Mouse (Mus musculus) cortical plate, adult 2 months (tissue): Measurements from ENCODE around the gene Ezh2. TPM values are rescaled to one million over a fixed set of nuclear protein-coding genes. Genes with fewer than 3 reads are reported as not detected.
"Not testable (repeated sequence)": the region's sequence is repeated elsewhere in the genome, so short reads cannot be mapped to it uniquely, and the experiment has no call there.

Source experiments
- H3K27ac ChIP-seq: fragments of 200-500 bp; 2 replicates; pipeline ENCODE4 v1.5.1; 2012; ENCODE audit warnings: low read length, control low read depth, inconsistent platforms; ENCODE audit not compliant: insufficient read depth
- H3K4me1 ChIP-seq: fragments of 200-500 bp; 2 replicates; pipeline ENCODE4 v1.6.1; 2011; ENCODE audit warnings: low read length; ENCODE audit not compliant: control insufficient read depth, insufficient read depth
- H3K4me3 ChIP-seq: fragments of 200-500 bp; 2 replicates; pipeline ENCODE4 v1.5.1; 2011; ENCODE audit warnings: mild to moderate bottlenecking, low read length, control low read depth; ENCODE audit not compliant: insufficient read depth
- CTCF ChIP-seq: fragments of 200-500 bp; IDR thresholded peaks from 2 replicates; pipeline ENCODE4 v1.5.1; 2011; ENCODE audit warnings: mild to moderate bottlenecking, control low read depth, low read length; ENCODE audit not compliant: insufficient read depth; ENCODE audit errors: extremely low read depth
- POLR2A ChIP-seq: fragments of 200-500 bp; IDR thresholded peaks from 2 replicates; pipeline ENCODE4 v1.6.1; 2011; ENCODE audit warnings: mild to moderate bottlenecking, low read length, control low read depth; ENCODE audit not compliant: insufficient read depth; ENCODE audit errors: extremely low read depth
- polyA plus RNA-seq: library from polyadenylated mRNA; depleted of rRNA; stranded (reverse); fragments of >200 nt; gene quantifications from 2 replicates; pipeline ENCODE4 v1.2.3, GENCODE M21; 2012

Gene Ezh2
- polyA plus RNA-seq, 1 experiment: 16.3 TPM

DNA sequence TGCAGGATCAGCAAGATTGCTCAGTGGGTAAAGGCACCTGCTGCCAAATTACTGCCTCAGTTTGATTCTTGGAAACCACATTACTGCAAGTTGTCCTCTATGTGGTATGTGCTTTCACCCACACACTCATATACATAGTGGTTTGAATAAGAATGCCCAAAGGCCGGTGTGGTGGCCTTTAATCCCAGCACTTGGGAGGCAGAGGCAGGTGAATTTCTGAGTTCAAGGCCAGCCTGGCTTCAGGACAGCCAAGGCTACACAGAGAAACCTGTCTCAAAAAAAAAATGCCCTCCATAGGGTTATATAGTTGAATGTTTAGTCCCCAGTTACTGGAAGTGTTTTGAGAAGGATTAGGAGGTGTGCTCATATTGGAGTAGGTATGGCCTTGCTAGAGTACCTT, 6.8 kb upstream of the Ezh2 start:
- Histone ChIP-seq H3K4me3 (no peak overlapping the region), H3K27ac (no peak overlapping the region), H3K4me1 (no peaks in the 10 kb centered on the region)
- TF ChIP-seq CTCF (no peak), POLR2A (no peak)

DNA sequence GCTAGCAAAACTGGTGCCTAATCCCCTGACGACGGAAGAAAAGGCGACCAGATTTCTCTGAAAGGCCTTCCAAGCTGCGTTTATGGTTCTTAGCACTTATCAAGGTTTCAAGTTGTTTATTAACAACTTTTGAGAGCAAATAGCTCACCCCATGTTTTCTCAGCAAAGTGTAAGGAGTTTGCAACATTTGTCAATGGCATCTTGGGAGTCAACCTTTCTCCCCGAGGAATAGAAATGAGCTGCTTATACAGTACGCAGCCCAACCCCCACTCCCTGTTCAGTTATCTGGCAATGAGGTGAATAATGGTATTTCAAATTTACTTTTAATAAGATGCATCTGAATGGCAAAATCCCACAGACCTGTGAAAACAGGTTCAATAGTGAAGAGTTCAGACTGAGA, 555 bp upstream of the Ezh2 start:
- H3K4me3 ChIP-seq: peak overlapping the region; percentile 50
- no peaks in the 10 kb centered on the region for H3K4me1 ChIP-seq
- TF ChIP-seq CTCF: no peak
- TF ChIP-seq POLR2A: no peak
- H3K27ac ChIP-seq: no peak overlapping the region

DNA sequence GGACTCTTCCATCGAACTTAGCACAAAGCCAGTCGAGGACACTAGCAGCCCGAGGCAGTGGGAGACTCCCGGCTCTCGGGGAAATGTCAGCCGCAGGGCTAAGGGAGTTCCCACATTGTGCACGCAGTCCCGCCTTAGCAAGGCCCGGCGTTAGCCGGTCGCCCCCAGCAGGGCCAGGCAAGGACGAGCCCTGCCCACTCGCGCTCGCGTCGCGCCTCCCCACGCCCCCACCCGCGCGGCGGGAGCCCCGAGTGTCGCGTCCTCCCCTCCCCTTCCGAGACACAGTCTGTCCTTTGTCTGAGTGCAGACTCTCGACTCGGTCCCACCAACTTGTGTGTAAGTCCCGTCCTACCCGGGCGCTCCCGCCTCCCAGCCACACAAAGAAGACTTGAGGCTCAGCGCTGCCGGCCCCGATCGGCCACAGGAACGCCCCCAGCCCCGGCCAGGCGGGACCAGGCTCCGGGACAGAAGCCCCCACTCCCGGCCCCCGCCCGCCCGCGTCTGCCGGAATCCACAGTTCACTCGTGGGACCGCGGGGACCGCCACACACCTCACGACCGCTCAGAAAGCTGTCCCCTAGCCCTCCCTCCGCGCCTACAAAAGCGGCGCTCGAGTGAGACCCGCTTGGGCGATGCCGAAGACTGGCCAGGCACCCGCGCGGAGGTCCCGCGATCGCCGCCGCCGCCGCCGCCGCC, 853 bp downstream of the Ezh2 start:
- Histone ChIP-seq H3K4me1 (no peaks in the 10 kb centered on the region), H3K4me3 (peak overlapping the region; percentile 50), H3K27ac (no peak overlapping the region)
- TF ChIP-seq CTCF: no peak
- TF ChIP-seq POLR2A: no peak

DNA sequence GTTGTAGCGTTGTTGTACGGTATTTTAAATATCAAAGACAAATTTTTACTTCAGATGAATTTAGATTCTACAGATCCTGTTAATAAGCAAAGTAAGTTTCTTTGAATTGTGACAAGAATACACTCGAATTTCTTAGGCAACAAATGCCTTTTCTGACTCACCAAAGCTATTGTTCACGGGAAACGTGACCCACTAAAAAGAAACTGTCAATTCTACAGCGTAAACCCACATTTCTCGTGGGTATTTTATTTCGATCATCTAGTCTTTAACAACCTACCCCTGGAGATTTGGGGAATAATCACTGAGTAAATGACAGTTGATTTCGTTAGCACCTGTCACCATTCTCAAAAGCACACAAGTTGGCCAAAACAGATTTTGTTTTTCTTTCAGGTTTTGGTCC, 1.6 kb downstream of the Ezh2 start:
- Histone ChIP-seq H3K4me1 (no peaks in the 10 kb centered on the region), H3K4me3 (peak overlapping the region; percentile 50), H3K27ac (0 out of 2 replicates have a peak overlapping the region, but pooled peaks have one; percentile 59)
- TF ChIP-seq POLR2A: no peak
- TF ChIP-seq CTCF: no peak

DNA sequence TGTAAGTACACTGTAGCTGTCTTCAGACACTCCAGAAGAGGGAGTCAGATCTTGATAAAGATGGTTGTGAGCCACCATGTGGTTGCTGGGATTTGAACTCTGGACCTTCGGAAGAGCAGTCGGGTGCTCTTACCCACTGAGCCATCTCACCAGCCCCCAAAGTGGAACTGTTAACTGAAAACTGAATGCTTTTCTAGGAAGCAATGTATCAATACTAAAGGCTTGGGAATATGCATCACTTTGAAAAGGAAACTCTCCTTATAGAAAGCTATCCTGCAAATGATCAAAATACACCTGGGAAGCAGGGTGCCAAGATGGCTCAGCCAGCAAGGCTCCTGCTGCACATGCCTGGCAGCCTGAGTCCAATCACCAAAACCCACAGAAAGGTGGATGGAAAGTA, 7.8 kb downstream of the Ezh2 start:
- not testable (repeated sequence) for H3K4me1 ChIP-seq, H3K4me3 ChIP-seq, H3K27ac ChIP-seq

DNA sequence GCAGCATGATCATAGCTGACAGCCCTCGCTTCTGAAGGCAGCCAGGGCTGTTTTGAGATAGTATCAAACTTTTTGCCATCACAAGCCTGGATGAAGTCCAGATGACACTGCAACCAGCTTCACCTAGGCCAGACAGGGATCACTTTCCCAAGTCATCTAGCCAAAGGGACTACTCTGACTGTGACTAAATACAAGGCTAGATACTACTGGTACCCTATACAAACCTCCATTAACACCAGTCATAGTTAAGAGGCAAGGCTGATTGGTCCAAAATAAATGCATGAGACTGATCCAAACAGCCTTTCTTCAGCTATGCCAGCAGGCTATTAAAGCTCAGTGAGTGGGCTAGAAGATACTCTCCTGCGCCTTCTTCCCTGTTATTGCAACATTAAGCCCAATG, 22.3 kb downstream of the Ezh2 start:
- Histone ChIP-seq H3K4me3 (no peak overlapping the region), H3K27ac (no peak overlapping the region), H3K4me1 (no peaks in the 10 kb centered on the region)
- TF ChIP-seq CTCF (no peak), POLR2A (no peak)

DNA sequence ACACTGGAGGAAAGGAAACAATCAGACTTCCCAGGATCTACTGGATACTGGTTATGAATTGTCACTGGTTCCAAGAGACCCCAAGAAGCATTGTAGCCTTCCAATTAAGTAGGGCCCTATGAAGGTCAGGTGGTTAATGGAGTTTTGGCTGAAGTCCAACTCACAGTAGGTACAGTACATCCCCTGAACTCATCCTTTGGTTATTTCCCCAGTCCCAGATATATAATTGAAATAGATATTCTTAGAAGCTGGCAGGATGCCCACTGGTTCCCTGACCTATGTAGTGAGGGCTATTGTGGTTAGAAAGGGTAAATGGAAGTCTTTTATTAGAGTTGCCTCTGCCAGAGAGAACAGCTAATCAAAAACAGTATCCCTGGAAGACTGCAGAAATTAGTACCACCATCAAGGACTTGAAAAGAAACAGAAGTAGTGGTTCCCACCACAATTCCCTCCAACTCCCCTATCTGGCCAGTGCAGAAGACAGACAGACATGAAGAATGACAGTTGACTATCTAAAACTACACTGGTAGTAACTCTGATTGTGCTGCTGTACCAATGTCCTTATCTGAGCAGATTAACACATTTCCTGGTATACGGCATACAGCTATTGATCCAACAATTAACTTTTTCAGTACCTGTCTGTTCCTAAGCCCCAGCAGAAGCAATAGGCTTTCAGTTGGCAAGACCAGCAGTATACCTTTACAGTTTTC, 29.7 kb downstream of the Ezh2 start:
- no peak overlapping the region for H3K27ac ChIP-seq
- H3K4me1 ChIP-seq: no peaks in the 10 kb centered on the region
- TF ChIP-seq CTCF: no peak
- no peak for TF ChIP-seq POLR2A
- H3K4me3 ChIP-seq: no peak overlapping the region

DNA sequence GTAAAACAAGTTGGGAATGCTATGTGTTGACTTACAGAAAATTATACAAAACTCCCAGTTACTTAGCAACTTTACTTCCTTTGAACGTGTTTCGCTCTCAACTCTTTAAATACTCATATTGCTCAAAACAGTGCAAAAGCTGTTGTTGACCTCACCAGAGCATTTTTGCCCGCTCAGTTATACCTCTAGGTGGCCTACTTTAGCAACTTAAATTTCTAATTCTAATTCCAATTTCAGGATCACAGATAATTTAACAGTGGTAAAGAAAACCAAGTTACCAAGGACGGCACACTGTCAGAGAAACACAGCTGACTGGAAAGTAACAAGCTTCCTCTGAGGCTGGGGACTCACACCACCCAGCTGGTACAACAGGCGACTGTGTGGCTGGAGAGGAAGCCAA, 33.7 kb downstream of the Ezh2 start:
- H3K27ac ChIP-seq: no peak overlapping the region
- H3K4me1 ChIP-seq: no peaks in the 10 kb centered on the region
- no peak for TF ChIP-seq POLR2A
- no peak for TF ChIP-seq CTCF
- H3K4me3 ChIP-seq: no peak overlapping the region

DNA sequence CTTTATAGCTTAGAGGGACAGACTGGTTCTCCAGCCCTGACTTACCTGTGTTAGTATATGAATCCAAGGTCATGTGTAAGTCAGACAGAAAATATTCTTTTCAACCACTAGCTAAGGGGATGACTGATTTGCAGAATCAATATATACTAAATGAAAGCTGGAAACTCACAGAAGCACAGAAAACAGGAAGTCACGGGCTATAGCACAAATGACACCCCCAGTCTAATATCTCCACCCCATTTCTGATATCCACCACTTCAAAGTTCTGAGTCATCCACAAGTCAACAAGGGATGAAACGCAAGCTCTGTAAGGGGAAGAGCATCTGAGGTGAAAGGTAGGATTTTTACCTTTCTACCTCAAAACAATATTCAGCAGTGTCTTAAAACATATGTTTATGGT, 34.3 kb downstream of the Ezh2 start:
- TF ChIP-seq CTCF (no peak), POLR2A (no peak)
- Histone ChIP-seq H3K4me1 (no peaks in the 10 kb centered on the region), H3K4me3 (no peak overlapping the region), H3K27ac (no peak overlapping the region)

DNA sequence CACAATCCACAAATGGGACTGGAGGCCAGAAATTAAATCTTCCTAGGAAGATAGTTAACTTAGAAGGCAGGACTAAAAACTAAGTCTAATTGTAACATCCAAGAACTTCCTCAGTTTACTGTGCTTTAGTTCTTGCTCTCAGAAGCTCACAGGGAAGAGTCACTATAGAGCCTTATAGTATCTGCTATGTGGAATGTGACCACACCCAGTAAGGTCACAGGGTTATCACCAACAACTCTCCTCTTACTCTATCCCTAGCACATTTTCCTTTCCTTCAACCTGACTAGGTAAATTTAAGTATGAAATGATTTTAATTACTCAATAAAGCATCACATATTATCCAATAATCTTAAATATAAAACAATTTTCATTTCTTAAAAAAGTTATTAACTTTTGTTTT, 34.7 kb downstream of the Ezh2 start:
- TF ChIP-seq POLR2A (no peak), CTCF (no peak)
- no peaks in the 10 kb centered on the region for H3K4me1 ChIP-seq
- H3K27ac ChIP-seq: no peak overlapping the region
- no peak overlapping the region for H3K4me3 ChIP-seq
